Mouse (Mus musculus) limb, embryonic 14.5 days (tissue): ENCODE data around the gene Cdk19. TPM values are rescaled to one million over a fixed set of nuclear protein-coding genes. Genes with fewer than 3 reads are reported as not detected.

Source experiments
- ATAC-seq: fragments of 200-750 bp; cut with Nextera tagmentation; 2 replicates; pipeline ENCODE4 v1.8.0; 2017; ENCODE audit warnings: low read depth, moderate number of reproducible peaks, moderate TSS enrichment; ENCODE audit not compliant: low FRiP score
- DNase-seq: peaks from one replicate; pipeline ENCODE4 v3.0.0-alpha.2; 2015; ENCODE audit warnings: low spot score
- H3K27ac ChIP-seq: fragments of 300-500 bp; sonication (generic); replicated peaks from 2 replicates; pipeline ENCODE4 v1.5.1; 2014; ENCODE audit warnings: low read depth, mild to moderate bottlenecking, low read length, moderate library complexity, mixed read lengths
- H3K27me3 ChIP-seq: fragments of 300-500 bp; sonication (generic); 2 replicates; pipeline ENCODE4 v1.6.1; 2014; ENCODE audit warnings: low read length, mixed read lengths; ENCODE audit not compliant: control insufficient read depth, insufficient read depth
- H3K36me3 ChIP-seq: fragments of 300-500 bp; sonication (generic); 2 replicates; pipeline ENCODE4 v1.6.1; 2014; ENCODE audit warnings: mild to moderate bottlenecking, low read length, moderate library complexity, mixed read lengths; ENCODE audit not compliant: control insufficient read depth, insufficient read depth
- H3K4me1 ChIP-seq: fragments of 300-500 bp; sonication (generic); 2 replicates; pipeline ENCODE4 v1.6.1; 2014; ENCODE audit warnings: antibody characterized with exemption, low read length, mixed read lengths; ENCODE audit not compliant: control insufficient read depth, insufficient read depth
- H3K4me2 ChIP-seq: fragments of 300-500 bp; sonication (generic); replicated peaks from 2 replicates; pipeline ENCODE4 v1.6.1; 2014; ENCODE audit warnings: low read depth, mild to moderate bottlenecking, low read length, moderate library complexity; ENCODE audit not compliant: severe bottlenecking
- H3K4me3 ChIP-seq: fragments of 300-500 bp; sonication (generic); replicated peaks from 2 replicates; pipeline ENCODE4 v1.5.1; 2014; ENCODE audit warnings: low read length
- H3K9ac ChIP-seq: fragments of 300-500 bp; sonication (generic); 2 replicates; pipeline ENCODE4 v1.6.1; 2014; ENCODE audit warnings: mild to moderate bottlenecking, low read depth, low read length, moderate library complexity; ENCODE audit not compliant: severe bottlenecking
- H3K9me3 ChIP-seq: fragments of 300-500 bp; sonication (generic); 2 replicates; pipeline ENCODE4 v1.6.1; 2016; ENCODE audit warnings: low read length; ENCODE audit not compliant: control insufficient read depth
- POLR2A ChIP-seq: fragments of 200-500 bp; IDR thresholded peaks from 2 replicates; pipeline ENCODE4 v1.8.0; 2012; ENCODE audit warnings: inconsistent platforms, mild to moderate bottlenecking, moderate library complexity, borderline replicate concordance; ENCODE audit not compliant: insufficient read depth, insufficient read length; ENCODE audit errors: extremely low read depth
- whole genome bisulfite sequencing: fragments of 180-500 bp; shearing (Covaris S2); extraction: QIAGEN DNeasy Blood & Tissue Kit; methylation state at CpG from one replicate; pipeline ENCODE4 v1.1.7; 2014; 5-methylcytosine and 5-hydroxymethylcytosine counted together
- polyA plus RNA-seq, 2 experiments: library from polyadenylated mRNA; depleted of rRNA in 1 of 2; stranded (reverse) in 1 of 2; unstranded in 1 of 2; fragments of >200 nt; fragmentation: Nextera tagmentation in 1 of 2; extraction: Ambion mirVana in 1 of 2; gene quantifications; 2 replicates each; pipeline versions ENCODE4 v1.2.1 to v1.2.3; 2012 to 2014

Gene Cdk19
- polyA plus RNA-seq, 2 experiments, result 12.2 to 13.5 TPM

GRCm38 (mm10) chr10:40350245-40350932 lies 11.0 kb downstream of the Cdk19 start:
- WGBS, result 51% methylated on average over 12 of the region's 12 CpGs
- Histone ChIP-seq H3K4me3 (peak overlapping the region; percentile 78), H3K36me3 (no peaks in the 10 kb centered on the region), H3K4me2 (peak overlapping the region; percentile 60), H3K4me1 (peaks cover 11% of the 10 kb centered on the region), H3K27me3 (no peaks in the 10 kb centered on the region), H3K9ac (peak overlapping the region; percentile 83), H3K9me3 (no peaks in the 10 kb centered on the region), H3K27ac (peak overlapping the region; percentile 93; the same call in 1 of the 2 replicates)
- TF ChIP-seq POLR2A, result no peak
- no peak for DNase-seq
- ATAC-seq, result no peak

- no peaks in the 10 kb centered on the region for H3K27me3 ChIP-seq
- TF ChIP-seq POLR2A, result no peak
- H3K4me3 ChIP-seq, result no peak overlapping the region
- WGBS, result 67% methylated on average over 4 of the region's 4 CpGs
- H3K9ac ChIP-seq, result no peak overlapping the region
- H3K4me1 ChIP-seq, result peaks cover 11% of the 10 kb centered on the region
- DNase-seq (no peak), ATAC-seq (no peak)
- peak overlapping the region; percentile 10; the same call in 1 of the 2 replicates for H3K4me2 ChIP-seq
- no peak overlapping the region for H3K27ac ChIP-seq
- H3K36me3 ChIP-seq, result no peaks in the 10 kb centered on the region
- H3K9me3 ChIP-seq, result no peaks in the 10 kb centered on the region
Measured at GRCm38 (mm10) chr10:40351156-40351555, 11.8 kb downstream of the Cdk19 start.

- DNase-seq (no peak), ATAC-seq (no peak)
- H3K4me1 ChIP-seq, result peaks cover 11% of the 10 kb centered on the region
- H3K36me3 ChIP-seq, result no peaks in the 10 kb centered on the region
- H3K4me2 ChIP-seq, result no peak overlapping the region
- no peaks in the 10 kb centered on the region for H3K27me3 ChIP-seq
- no peak overlapping the region for H3K4me3 ChIP-seq
- H3K9ac ChIP-seq, result no peak overlapping the region
- H3K9me3 ChIP-seq, result no peaks in the 10 kb centered on the region
- no peak for TF ChIP-seq POLR2A
- H3K27ac ChIP-seq, result no peak overlapping the region
- WGBS, result 88% methylated on average over 9 of the region's 9 CpGs
Measured at GRCm38 (mm10) chr10:40354081-40354480, 14.7 kb downstream of the Cdk19 start.

GRCm38 (mm10) chr10:40354556-40354955 lies 15.2 kb downstream of the Cdk19 start:
- no peaks in the 10 kb centered on the region for H3K27me3 ChIP-seq
- TF ChIP-seq POLR2A, result no peak
- H3K9me3 ChIP-seq, result no peaks in the 10 kb centered on the region
- no peak overlapping the region for H3K27ac ChIP-seq
- H3K36me3 ChIP-seq, result no peaks in the 10 kb centered on the region
- H3K4me2 ChIP-seq, result no peak overlapping the region
- 94% methylated on average over 1 of the region's 1 CpGs for WGBS
- DNase-seq (no peak), ATAC-seq (no peak)
- H3K4me1 ChIP-seq, result peaks cover 11% of the 10 kb centered on the region
- no peak overlapping the region for H3K9ac ChIP-seq
- no peak overlapping the region for H3K4me3 ChIP-seq

GRCm38 (mm10) chr10:40358166-40358565 lies 18.8 kb downstream of the Cdk19 start:
- 64% methylated on average over 2 of the region's 2 CpGs for WGBS

More at GRCm38 (mm10) chr10:40358166-40358565, 18.8 kb downstream of the Cdk19 start:
- ATAC-seq (no peak), DNase-seq (no peak)
- TF ChIP-seq POLR2A, result no peak
- Histone ChIP-seq H3K4me3 (no peak overlapping the region), H3K9ac (no peak overlapping the region), H3K27me3 (no peaks in the 10 kb centered on the region), H3K36me3 (no peaks in the 10 kb centered on the region), H3K4me2 (no peak overlapping the region), H3K27ac (no peak overlapping the region), H3K9me3 (no peaks in the 10 kb centered on the region), H3K4me1 (no peaks in the 10 kb centered on the region; the same call in 1 of the 2 replicates)
